Mouse (Mus musculus) spleen, postnatal 10 days (tissue): ENCODE data around the gene Olfr463.

ENCODE experiments used
- DNase-seq, 2 experiments: peaks; one replicate each; pipeline ENCODE4 v3.0.0; 2021 to 2022; ENCODE audit warnings: low spot score in 2 of 2

Olfr463 gene

GRCm38 (mm10) chr11:87897287-87897686, at the start of gene Olfr463:
Olfr463 (minus strand) TSS chr11:87897387.
- no peak for DNase-seq

DNA sequence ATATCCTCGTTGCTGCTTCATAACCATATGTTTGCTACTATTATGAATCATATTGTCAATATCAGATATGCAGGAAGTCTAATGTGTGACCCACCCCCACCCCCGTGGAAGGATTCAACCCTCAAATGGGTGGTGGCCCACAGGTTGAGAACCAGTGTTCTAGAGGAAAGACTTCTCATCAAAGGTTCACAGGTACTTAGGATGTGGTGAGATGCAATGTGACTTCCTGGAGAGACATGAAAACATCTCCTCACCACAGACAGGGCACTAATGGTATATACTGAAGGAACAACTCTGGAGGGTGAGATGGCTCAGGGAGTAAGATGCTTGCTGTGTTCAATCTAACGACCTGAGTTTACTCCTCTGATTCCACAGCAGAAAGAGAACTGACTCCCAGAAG, 38.3 kb upstream of the Olfr463 start:
- DNase-seq: no peak

DNA sequence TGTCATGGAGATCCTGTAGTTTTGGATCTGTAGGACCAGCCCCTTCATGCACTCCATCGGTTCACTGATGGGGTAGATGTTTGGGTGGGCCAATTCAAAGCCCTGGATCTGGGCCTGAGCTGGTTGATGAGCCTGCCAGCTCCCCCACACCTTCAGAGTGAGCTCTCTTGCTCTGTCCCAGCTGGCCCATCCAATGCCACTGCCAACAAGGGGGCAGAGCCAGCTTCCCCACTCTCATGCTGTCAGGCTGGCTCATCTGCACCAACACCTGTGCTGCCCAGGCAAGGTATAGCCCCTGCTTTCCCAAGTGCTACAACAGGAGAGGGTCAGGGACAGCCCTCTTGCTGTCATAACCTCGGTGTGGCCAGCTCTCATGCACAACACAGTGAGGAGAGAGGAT, 36.5 kb upstream of the Olfr463 start:
- no peak for DNase-seq

- no peak for DNase-seq
These were observed 33.2 kb upstream of the Olfr463 start for GRCm38 (mm10) chr11:87930348-87930747.

DNA sequence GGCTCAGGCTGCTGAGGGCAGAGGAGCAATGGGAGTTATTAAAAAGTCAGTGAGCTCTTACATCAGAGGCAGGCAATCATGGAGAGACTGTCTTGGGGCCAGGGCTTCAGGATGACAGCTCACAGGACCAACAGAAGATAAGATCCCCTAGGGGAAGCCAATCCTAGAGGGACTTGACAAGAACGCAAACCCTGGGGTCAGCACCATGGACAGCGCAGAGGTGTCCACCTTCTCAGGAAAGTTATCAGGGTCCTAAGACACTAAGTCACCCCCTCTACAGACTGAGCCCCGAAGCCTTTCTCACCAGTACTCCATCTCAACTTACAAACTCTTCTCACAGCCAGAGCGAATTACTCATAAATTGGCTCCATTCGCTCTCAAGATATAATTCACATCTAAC, 23.8 kb upstream of the Olfr463 start, which contains the start of gene Olfr464:
TSS of gene Olfr464 (minus strand) at position 2 of the 400 bp plus-strand sequence.
- DNase-seq: peak in 1 of 2 experiments; percentile 53

- DNase-seq: no peak
These were observed 23.1 kb upstream of the Olfr463 start for GRCm38 (mm10) chr11:87920301-87920700.

DNA sequence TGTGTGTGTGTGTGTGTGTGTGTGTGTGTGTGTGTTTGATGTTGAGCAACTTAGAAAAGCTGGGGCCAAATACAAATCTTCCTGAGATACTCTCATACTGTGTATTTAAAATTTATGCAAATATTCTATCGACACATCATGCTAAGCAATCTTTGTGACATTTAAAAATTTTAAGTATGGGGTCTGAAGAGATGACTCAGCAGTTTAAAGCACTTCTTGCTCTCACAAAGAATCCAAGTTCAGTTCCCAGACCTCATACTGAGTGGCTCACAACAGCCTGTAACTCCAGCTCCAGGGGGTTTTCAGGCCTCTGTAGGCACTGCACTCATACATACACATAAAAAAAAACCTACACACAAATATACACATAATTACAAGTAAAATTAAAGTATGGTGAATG, 18.8 kb upstream of the Olfr463 start:
- no peak for DNase-seq

DNA sequence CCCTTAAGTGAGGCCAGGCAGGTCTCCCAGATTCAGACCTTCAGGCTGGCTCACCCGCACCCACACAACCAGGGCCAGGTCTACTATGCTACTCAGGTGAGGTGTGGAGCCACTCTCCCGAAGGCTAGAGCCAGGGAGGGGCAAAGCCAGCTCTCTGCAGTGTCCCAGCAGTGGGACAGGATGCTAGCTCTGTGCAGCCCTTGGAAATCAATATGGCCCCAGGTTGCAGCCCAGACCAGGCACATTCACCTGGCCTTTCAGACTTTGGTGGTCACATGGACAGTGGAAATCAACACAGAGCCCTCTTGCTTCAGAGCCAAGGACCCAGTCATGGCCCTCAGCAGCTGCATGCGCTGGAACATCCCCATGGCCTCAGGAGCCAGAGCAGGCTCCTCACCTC, 7.1 kb upstream of the Olfr463 start:
- no peak for DNase-seq

- DNase-seq: no peak
These were observed 5.0 kb downstream of the Olfr463 start, which contains the start of gene Olfr462 for GRCm38 (mm10) chr11:87892168-87892567. Olfr462 (minus strand) TSS chr11:87892268.

DNA sequence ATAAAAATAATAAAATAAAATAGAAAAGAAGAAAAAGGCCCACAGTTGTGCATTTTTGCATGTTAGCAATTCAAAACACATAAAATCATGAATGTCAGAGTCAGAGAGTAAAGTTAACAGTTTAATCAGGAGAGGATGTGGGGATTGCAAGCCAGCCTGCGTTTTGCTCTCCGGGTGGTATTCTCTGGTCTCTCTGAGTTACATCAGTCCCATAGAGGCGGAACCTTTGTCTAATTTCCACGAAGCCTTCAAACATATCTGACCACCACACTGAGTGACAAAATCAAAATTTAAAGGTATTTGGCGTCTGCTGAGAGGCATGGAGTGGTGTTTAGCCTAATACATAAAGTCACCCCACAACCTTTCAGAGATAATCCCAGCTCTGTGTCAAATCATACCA, 12.3 kb downstream of the Olfr463 start:
- DNase-seq: no peak

DNA sequence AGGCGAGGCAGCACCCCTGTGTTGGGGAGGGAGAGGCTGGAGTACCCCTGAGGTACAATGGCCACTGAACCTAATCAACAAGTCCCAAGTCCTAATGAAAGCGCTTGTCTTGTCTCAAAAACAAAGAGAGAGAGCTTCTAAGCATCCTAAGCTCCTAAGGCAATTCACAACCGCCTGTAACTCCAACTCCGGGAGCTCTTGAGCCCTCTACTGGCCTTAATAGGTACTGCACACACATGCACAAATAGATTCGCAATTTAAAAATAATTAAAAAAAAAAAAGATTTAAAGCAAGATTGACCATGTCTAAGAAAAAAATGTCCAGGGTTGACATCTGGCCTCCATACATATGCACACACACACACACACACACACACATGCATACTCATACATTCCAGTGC, 13.7 kb downstream of the Olfr463 start:
- no peak for DNase-seq

- no peak for DNase-seq
These were observed 15.5 kb downstream of the Olfr463 start for GRCm38 (mm10) chr11:87881714-87882113.

DNA sequence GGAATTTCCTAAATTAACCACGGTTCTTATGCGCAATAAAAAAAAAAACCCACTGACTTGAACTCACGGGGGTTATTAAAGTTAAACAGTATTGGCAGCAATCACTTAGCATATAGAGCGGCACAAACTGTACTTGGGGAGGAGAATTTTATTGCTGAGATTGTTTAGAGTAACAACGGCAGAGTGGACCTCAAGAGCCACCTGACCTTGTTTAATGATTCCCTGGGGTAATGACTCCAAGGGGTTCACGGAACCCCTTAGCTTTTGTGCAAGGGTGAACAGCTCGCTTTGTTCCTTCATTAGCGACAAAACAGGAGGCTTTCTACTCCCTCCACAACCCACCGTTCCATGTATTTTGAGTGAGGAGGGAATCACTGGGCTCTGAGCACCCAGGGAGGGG, 17.4 kb downstream of the Olfr463 start:
- DNase-seq: no peak

DNA sequence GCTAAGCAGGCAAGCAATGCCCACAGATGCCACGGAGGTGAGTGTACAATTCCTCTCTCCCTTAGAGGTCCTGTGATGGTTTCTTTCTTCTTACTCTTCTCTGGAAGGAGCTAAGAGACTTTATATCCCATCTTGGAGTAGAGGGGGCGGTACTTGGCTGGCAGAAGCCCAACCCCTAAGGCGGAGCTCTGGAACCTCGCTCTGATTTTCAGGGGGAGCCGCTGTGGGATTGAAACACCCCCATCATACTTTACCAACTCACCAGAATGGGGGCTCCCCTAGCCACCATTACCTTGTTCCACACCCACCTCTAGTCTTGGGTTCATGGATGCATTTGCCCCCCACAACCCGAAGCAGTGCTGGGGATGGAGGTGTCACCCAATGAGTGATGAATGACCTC, 21.8 kb downstream of the Olfr463 start, which contains the start of gene Epx:
TSS of gene Epx (minus strand) at position 101 of the 400 bp plus-strand sequence.
- no peak for DNase-seq

GRCm38 (mm10) chr11:87871766-87872165, 25.4 kb downstream of the Olfr463 start:
- DNase-seq: no peak

DNA sequence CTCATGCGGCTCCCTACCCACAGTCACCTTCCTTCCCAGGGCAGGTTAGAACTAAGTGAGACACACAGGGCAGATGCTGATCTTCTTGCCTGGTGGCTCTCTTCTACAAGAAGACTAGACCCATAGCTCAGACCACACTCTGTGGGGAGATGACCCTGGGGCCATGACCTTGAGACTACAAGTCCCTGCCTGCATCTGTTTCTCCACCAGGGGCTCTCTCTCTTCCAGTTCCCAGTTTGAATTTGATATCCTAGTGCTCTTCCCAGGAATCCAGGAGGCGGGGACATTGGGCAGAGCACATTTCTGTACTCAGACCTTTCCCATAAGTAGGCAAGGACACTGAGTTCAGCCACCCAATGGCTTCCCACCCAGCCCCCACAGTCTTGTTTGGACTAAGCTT, 27.1 kb downstream of the Olfr463 start:
- DNase-seq: no peak

GRCm38 (mm10) chr11:87866891-87867290, 30.3 kb downstream of the Olfr463 start:
- DNase-seq: peak in 1 of 2 experiments; percentile 62

DNA sequence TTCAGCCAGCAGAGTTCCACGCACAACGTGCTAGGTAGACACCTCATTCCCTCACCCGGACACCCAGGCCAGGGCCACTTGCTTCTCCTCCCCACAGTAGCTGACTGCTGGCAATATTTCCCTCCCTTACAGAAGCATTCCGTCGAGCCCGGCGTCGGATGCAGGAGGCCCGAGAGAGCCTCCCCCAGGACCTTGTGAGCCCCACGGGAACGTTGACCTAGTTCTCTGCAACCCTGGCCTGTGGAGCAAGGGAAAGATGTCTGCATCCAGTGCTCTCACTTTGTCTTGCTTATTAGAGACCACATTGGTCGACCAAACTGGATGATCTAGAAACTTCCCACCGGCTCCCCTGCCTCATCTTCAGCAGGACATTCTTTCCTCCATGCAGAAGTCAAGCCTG, 34.4 kb downstream of the Olfr463 start:
- DNase-seq: no peak

- DNase-seq: no peak
These were observed 36.8 kb downstream of the Olfr463 start for GRCm38 (mm10) chr11:87860426-87860825.

DNA sequence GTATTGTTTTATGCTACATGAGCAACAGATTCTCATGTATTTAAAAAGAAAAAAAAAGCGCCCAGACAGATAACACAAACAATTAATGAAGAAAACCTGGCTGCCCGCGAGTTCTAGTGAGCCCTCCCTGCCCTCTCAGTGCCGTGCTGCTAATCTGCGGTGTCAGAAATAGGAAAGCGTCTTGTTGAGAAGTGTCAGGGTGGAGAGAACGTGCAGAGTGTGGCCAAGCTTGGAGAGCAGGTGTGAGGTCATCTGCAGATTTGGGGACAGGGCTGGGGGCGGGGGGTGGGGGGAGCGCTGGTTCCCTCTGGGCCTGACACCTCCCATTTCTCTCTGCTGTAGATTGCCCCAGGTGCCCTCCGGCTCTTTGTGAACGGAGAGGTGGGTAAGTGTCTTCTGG, 37.9 kb downstream of the Olfr463 start:
- DNase-seq: no peak

DNA sequence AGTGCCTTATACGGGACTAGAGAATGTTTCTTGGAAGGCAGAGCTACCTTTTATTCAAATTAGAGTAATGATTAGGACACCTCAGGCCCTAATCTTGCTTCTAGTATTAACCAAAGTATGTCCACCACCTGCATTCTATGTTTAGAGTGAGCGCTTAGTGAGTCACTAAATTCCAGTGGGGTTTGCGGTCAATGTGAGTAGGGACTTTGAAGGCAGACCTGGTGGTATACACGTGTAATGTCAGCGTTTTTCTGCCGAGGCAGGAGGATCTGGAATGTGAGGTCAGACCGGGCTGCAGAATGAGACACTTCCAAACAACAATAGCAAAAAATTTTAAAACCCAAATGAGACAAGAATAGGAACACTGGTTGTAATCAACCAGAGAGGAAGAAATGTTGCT, 42.6 kb downstream of the Olfr463 start:
- DNase-seq: no peak

GRCm38 (mm10) chr11:87853597-87853954, 43.6 kb downstream of the Olfr463 start:
- DNase-seq: peak in 1 of 2 experiments; percentile 8

DNA sequence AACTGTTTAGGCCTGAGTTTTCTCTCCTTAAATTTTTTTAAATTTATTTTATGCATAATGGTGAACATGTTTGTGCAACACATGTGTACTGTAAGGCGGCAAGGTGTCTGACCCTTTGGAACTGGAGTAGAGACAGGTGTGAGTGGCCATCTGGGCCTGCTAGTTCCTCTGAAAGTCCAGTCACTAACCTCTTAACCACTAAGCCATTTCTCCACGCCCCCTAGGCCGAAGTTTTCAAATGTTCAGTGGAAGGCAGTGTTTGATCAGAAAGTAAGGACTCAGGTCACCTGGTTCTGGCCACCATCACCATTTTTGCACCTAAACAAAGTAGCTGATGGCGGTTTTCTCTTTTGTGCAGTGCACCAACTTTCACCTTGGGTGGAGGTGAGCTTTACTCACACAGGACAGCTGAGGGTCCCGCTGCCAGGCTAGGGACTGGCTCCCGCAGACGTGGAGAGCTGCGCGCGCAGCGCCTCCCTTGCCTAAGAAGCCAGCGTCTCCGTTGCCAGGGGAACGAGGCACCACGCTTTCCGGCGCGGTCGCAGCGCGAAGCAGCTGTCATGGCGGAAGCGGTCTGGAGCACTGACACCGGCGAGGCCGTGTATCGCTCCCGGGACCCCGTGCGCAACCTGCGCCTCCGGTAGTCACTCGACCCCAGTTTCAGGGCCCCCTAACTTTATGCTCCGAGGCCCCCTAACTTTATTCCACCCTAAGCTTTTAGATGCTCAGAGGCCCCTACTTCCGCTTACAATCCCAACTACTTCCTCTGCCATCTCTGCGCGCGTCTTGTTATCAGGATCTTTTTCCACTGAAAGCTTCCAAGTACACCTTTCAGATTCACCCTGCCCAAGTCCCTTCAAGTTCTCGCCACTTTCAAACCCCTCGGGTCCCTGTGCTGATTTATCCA, 44.2 kb downstream of the Olfr463 start, which contains the start of gene Mks1:
TSS of gene Mks1 (plus strand) at position 526 of the 907 bp plus-strand sequence.
- DNase-seq: peak; percentile 72 to 91
